Mouse (Mus musculus) lung, postnatal 0 days (tissue): ENCODE results near the gene Wwtr1. TPM values are rescaled to one million over a fixed set of nuclear protein-coding genes. Genes with fewer than 3 reads are reported as not detected.

Source experiments
- ATAC-seq: fragments of 200-750 bp; cut with Nextera tagmentation; 2 replicates; pipeline ENCODE4 v1.8.0; 2017; ENCODE audit warnings: moderate library complexity
- DNase-seq: peaks from one replicate; pipeline ENCODE4 v3.0.0-alpha.2; 2016; ENCODE audit warnings: low spot score
- H3K27ac ChIP-seq: fragments of 300-500 bp; sonication (generic); 2 replicates; pipeline ENCODE4 v1.5.1; 2014; ENCODE audit warnings: antibody characterized with exemption, mild to moderate bottlenecking, low read length, mixed read lengths
- H3K27me3 ChIP-seq: fragments of 300-500 bp; sonication (generic); replicated peaks from 2 replicates; pipeline ENCODE4 v1.6.1; 2014; ENCODE audit warnings: low read length, mixed read lengths; ENCODE audit not compliant: insufficient read depth
- H3K36me3 ChIP-seq: fragments of 300-500 bp; sonication (generic); 2 replicates; pipeline ENCODE4 v1.6.1; 2014; ENCODE audit warnings: low read length, mixed read lengths; ENCODE audit not compliant: insufficient read depth
- H3K4me1 ChIP-seq: fragments of 300-500 bp; sonication (generic); 2 replicates; pipeline ENCODE4 v1.6.1; 2014; ENCODE audit warnings: antibody characterized with exemption, low read depth, low read length, mixed read lengths; ENCODE audit not compliant: insufficient read depth
- H3K4me2 ChIP-seq: fragments of 300-500 bp; sonication (generic); replicated peaks from 2 replicates; pipeline ENCODE4 v1.6.1; 2014; ENCODE audit warnings: low read depth, mild to moderate bottlenecking, low read length, moderate library complexity, mixed read lengths
- H3K4me3 ChIP-seq: fragments of 300-500 bp; sonication (generic); 2 replicates; pipeline ENCODE4 v1.5.1; 2014; ENCODE audit warnings: low read depth, low read length
- H3K9ac ChIP-seq: fragments of 300-500 bp; sonication (generic); replicated peaks from 2 replicates; pipeline ENCODE4 v1.6.1; 2014; ENCODE audit warnings: low read depth, mild to moderate bottlenecking
- H3K9me3 ChIP-seq: fragments of 300-500 bp; sonication (generic); 2 replicates; pipeline ENCODE4 v1.6.1; 2016; ENCODE audit warnings: low read length, mixed read lengths
- CTCF ChIP-seq: IDR thresholded peaks from 2 replicates; pipeline ENCODE4 v1.5.1; 2016; ENCODE audit warnings: antibody characterized with exemption, mild to moderate bottlenecking
- EP300 ChIP-seq: IDR thresholded peaks from 2 replicates; pipeline ENCODE4 v1.6.1; 2016; ENCODE audit warnings: antibody characterized with exemption, mild to moderate bottlenecking, control low read depth
- WGBS: fragments of 180-500 bp; shearing (Covaris S2); extraction: QIAGEN DNeasy Blood & Tissue Kit; methylation state at CpG from one replicate; pipeline ENCODE4 v1.1.7; 2014; 5-methylcytosine and 5-hydroxymethylcytosine counted together
- polyA plus RNA-seq: library from polyadenylated mRNA; unstranded; fragments of >200 nt; fragmentation: Nextera tagmentation; extraction: Ambion mirVana; gene quantifications from 2 replicates; pipeline ENCODE4 v1.2.1, GENCODE M21; 2015

Wwtr1 gene
- polyA plus RNA-seq, 1 experiment from 2014 or later: 53.6 TPM

GRCm38 (mm10) chr3:57504756-57505155 lies 71.0 kb downstream of the Wwtr1 start:
- WGBS: 54% methylated on average over 2 of the region's 2 CpGs
- H3K9me3 ChIP-seq: no peaks in the 10 kb centered on the region
- no peak overlapping the region for H3K9ac ChIP-seq
- H3K27ac ChIP-seq: 0 out of 2 replicates have a peak overlapping the region, but pooled peaks have one; percentile 4
- H3K4me3 ChIP-seq: no peak overlapping the region
- no peak for TF ChIP-seq CTCF
- TF ChIP-seq EP300: peak; percentile 57
- DNase-seq (peak; percentile 57), ATAC-seq (peak; percentile 61)
- H3K4me2 ChIP-seq: no peak overlapping the region
- H3K36me3 ChIP-seq: 0 out of 2 replicates have a peak, but pooled peaks cover 11% of the 10 kb centered on the region
- no peaks in the 10 kb centered on the region for H3K27me3 ChIP-seq
- H3K4me1 ChIP-seq: peaks cover 9% of the 10 kb centered on the region

- no peak for DNase-seq
- H3K36me3 ChIP-seq: 0 out of 2 replicates have a peak, but pooled peaks cover 11% of the 10 kb centered on the region
- TF ChIP-seq EP300: no peak
- TF ChIP-seq CTCF: no peak
- H3K9me3 ChIP-seq: no peaks in the 10 kb centered on the region
- H3K4me3 ChIP-seq: no peak overlapping the region
- H3K4me2 ChIP-seq: no peak overlapping the region
- no peak for ATAC-seq
- H3K4me1 ChIP-seq: peaks cover 9% of the 10 kb centered on the region
- no peak overlapping the region for H3K9ac ChIP-seq
- 76% methylated on average over 10 of the region's 10 CpGs for WGBS
- H3K27ac ChIP-seq: no peak overlapping the region
- no peaks in the 10 kb centered on the region for H3K27me3 ChIP-seq
Observed at GRCm38 (mm10) chr3:57501596-57502220, 74.0 kb downstream of the Wwtr1 start.

DNA sequence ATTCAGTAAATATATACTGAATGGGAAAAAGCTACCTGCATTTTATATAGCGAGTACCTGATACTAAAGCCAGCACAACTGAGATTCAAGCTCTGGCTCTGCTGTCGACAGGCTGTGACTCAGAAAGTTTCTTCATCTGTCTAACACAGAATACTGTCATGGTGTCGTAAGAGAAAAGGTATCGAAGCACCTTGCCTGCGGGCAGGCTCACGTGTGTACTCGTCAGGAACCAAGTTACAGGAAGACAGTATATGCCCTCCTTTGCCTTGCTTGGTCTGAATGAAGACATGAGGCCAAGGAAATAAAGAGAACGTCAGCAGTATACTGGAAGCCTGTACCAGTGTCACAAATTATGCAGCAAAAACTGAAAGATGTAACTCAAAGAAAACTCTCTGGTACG lies 74.9 kb downstream of the Wwtr1 start:
- no peaks in the 10 kb centered on the region for H3K9me3 ChIP-seq
- WGBS: 94% methylated on average over 9 of the region's 9 CpGs
- no peak overlapping the region for H3K4me2 ChIP-seq
- H3K27me3 ChIP-seq: no peaks in the 10 kb centered on the region
- TF ChIP-seq EP300 (no peak), CTCF (no peak)
- no peak for DNase-seq
- ATAC-seq: no peak
- H3K4me3 ChIP-seq: no peak overlapping the region
- peaks cover 9% of the 10 kb centered on the region for H3K4me1 ChIP-seq
- no peak overlapping the region for H3K27ac ChIP-seq
- no peak overlapping the region for H3K9ac ChIP-seq
- H3K36me3 ChIP-seq: 0 out of 2 replicates have a peak, but pooled peaks cover 11% of the 10 kb centered on the region

- H3K9ac ChIP-seq: no peak overlapping the region
- H3K27me3 ChIP-seq: no peaks in the 10 kb centered on the region
- TF ChIP-seq CTCF: no peak
- no peak for TF ChIP-seq EP300
- H3K4me1 ChIP-seq: no peaks in the 10 kb centered on the region; the same call in 1 of the 2 replicates
- H3K9me3 ChIP-seq: no peaks in the 10 kb centered on the region
- no peak overlapping the region for H3K27ac ChIP-seq
- no peak overlapping the region for H3K4me2 ChIP-seq
- ATAC-seq (no peak), DNase-seq (no peak)
- H3K4me3 ChIP-seq: no peak overlapping the region
- 0 out of 2 replicates have a peak, but pooled peaks cover 11% of the 10 kb centered on the region for H3K36me3 ChIP-seq
- WGBS: 63% methylated on average over 1 of the region's 1 CpGs
Observed at GRCm38 (mm10) chr3:57497791-57498190, 77.9 kb downstream of the Wwtr1 start.

GRCm38 (mm10) chr3:57496428-57496827 lies 79.3 kb downstream of the Wwtr1 start:
- Histone ChIP-seq H3K4me2 (no peak overlapping the region), H3K4me3 (no peak overlapping the region), H3K27ac (no peak overlapping the region), H3K9ac (no peak overlapping the region), H3K36me3 (0 out of 2 replicates have a peak, but pooled peaks cover 11% of the 10 kb centered on the region), H3K9me3 (no peaks in the 10 kb centered on the region), H3K4me1 (no peaks in the 10 kb centered on the region; the same call in 1 of the 2 replicates), H3K27me3 (no peaks in the 10 kb centered on the region)
- 50% methylated on average over 2 of the region's 2 CpGs for WGBS
- ATAC-seq: no peak
- TF ChIP-seq CTCF (no peak), EP300 (no peak)
- no peak for DNase-seq

DNA sequence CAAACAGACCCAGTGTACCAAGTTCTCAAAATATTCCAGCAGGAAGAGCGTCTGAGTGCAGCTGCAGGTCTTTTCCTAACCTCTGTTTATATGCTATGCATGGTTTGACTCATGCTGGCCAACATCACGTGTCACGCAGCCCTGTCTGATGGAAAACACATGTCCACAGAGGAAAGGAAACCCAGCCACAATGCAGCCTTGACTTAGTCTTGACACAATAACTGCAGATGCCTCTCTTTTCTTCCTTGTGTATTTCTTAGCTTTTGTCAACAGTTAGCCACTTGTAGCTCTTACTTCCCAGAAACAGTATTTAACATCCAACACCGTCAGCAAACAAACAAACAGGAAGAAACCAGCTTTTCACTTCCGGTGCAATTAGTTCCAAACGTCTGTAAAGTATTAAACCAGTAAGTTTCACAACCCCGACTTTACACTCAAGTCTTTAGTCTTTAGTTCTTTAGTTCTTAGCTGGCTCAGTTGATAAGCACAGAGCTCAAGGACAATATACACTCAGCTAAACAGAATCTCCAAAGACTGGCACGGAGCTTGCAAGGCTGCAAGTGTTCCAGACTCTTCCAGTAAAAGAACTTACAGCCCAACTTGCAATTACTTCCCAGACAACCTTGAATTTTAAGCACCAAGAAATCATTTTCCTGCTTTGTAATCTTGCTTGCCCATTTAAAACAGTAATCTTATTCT lies 88.1 kb downstream of the Wwtr1 start:
- TF ChIP-seq CTCF: no peak
- no peak for TF ChIP-seq EP300
- Histone ChIP-seq H3K9ac (no peak overlapping the region), H3K36me3 (no peaks in the 10 kb centered on the region), H3K9me3 (no peaks in the 10 kb centered on the region), H3K27ac (peak overlapping the region; percentile 66), H3K4me1 (no peaks in the 10 kb centered on the region; the same call in 1 of the 2 replicates), H3K4me2 (no peak overlapping the region), H3K4me3 (no peak overlapping the region), H3K27me3 (no peaks in the 10 kb centered on the region)
- ATAC-seq: peak; percentile 87
- 21% methylated on average over 8 of the region's 8 CpGs for WGBS
- DNase-seq: peak; percentile 71
